Mouse (Mus musculus) midbrain, embryonic 14.5 days (tissue): ENCODE measurements around the gene Cd200. TPM values are rescaled to one million over a fixed set of nuclear protein-coding genes. Genes with fewer than 3 reads are reported as not detected.

Source experiments
- ATAC-seq: fragments of 200-750 bp; cut with Nextera tagmentation; 2 replicates; pipeline ENCODE4 v1.8.0; 2017; ENCODE audit warnings: moderate number of reproducible peaks, moderate library complexity; ENCODE audit not compliant: low FRiP score, low TSS enrichment
- DNase-seq: peaks from one replicate; pipeline ENCODE4 v3.0.0-alpha.2; 2015
- H3K27ac ChIP-seq: fragments of 300-500 bp; sonication (generic); replicated peaks from 2 replicates; pipeline ENCODE4 v1.5.1; 2014; ENCODE audit warnings: mild to moderate bottlenecking, low read depth, low read length, moderate library complexity
- H3K27me3 ChIP-seq: fragments of 300-500 bp; sonication (generic); 2 replicates; pipeline ENCODE4 v1.6.1; 2014; ENCODE audit warnings: low read length, control low read depth, mixed read lengths; ENCODE audit not compliant: control insufficient read depth, insufficient read depth
- H3K36me3 ChIP-seq: fragments of 300-500 bp; sonication (generic); 2 replicates; pipeline ENCODE4 v1.6.1; 2014; ENCODE audit warnings: low read length, control low read depth; ENCODE audit not compliant: control insufficient read depth, insufficient read depth
- H3K4me1 ChIP-seq: fragments of 300-500 bp; sonication (generic); 2 replicates; pipeline ENCODE4 v1.6.1; 2014; ENCODE audit warnings: mild to moderate bottlenecking, antibody characterized with exemption, low read length, control low read depth; ENCODE audit not compliant: control insufficient read depth, insufficient read depth
- H3K4me2 ChIP-seq: fragments of 300-500 bp; sonication (generic); 2 replicates; pipeline ENCODE4 v1.6.1; 2014; ENCODE audit warnings: mild to moderate bottlenecking, low read length, moderate library complexity
- H3K4me3 ChIP-seq: fragments of 300-500 bp; sonication (generic); replicated peaks from 2 replicates; pipeline ENCODE4 v1.5.1; 2014; ENCODE audit warnings: low read depth, low read length
- H3K9ac ChIP-seq: fragments of 300-500 bp; sonication (generic); replicated peaks from 2 replicates; pipeline ENCODE4 v1.6.1; 2014; ENCODE audit warnings: mild to moderate bottlenecking, low read length, moderate library complexity
- H3K9me3 ChIP-seq: fragments of 300-500 bp; sonication (generic); 2 replicates; pipeline ENCODE4 v1.6.1; 2016; ENCODE audit warnings: low read length, control low read depth, mixed read lengths; ENCODE audit not compliant: control insufficient read depth
- WGBS: fragments of 180-500 bp; shearing (Covaris S2); extraction: QIAGEN DNeasy Blood & Tissue Kit; methylation state at CpG from one replicate; pipeline ENCODE4 v1.1.7; 2014; 5-methylcytosine and 5-hydroxymethylcytosine counted together
- polyA plus RNA-seq: library from polyadenylated mRNA; unstranded; fragments of >200 nt; fragmentation: Nextera tagmentation; extraction: Ambion mirVana; gene quantifications from 2 replicates; pipeline ENCODE4 v1.2.1, GENCODE M21; 2014

Cd200 gene
- polyA plus RNA-seq, 1 experiment from 2014 or later, result 365 TPM

DNA sequence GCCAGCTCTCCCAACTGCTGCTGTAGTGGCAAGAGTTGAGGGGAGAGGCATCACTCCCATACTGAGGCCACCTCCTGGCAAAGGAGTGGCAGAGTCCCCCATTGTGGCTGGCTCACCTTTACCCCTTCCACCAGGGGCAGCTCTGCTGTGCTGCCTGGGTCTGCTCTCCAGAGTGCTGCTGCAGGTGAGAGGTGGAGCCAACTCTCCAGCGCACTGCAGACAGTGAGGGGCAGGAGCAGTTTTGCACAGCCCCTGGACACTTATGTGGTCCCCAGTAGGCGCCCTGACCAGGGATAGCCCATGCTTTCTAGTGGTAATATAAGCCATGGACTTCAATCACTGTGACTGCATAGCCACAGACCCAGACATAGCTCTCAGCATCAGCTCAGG, 74.5 kb downstream of the Cd200 start:
- peak; percentile 49 for ATAC-seq
- no peaks in the 10 kb centered on the region for H3K9me3 ChIP-seq
- H3K36me3 ChIP-seq, result no peaks in the 10 kb centered on the region
- WGBS, result 87% methylated on average over 2 of the region's 2 CpGs
- no peak overlapping the region for H3K9ac ChIP-seq
- DNase-seq, result no peak
- no peak overlapping the region for H3K27ac ChIP-seq
- H3K27me3 ChIP-seq, result no peaks in the 10 kb centered on the region
- H3K4me2 ChIP-seq, result no peak overlapping the region
- no peak overlapping the region for H3K4me3 ChIP-seq
- no peaks in the 10 kb centered on the region for H3K4me1 ChIP-seq

DNA sequence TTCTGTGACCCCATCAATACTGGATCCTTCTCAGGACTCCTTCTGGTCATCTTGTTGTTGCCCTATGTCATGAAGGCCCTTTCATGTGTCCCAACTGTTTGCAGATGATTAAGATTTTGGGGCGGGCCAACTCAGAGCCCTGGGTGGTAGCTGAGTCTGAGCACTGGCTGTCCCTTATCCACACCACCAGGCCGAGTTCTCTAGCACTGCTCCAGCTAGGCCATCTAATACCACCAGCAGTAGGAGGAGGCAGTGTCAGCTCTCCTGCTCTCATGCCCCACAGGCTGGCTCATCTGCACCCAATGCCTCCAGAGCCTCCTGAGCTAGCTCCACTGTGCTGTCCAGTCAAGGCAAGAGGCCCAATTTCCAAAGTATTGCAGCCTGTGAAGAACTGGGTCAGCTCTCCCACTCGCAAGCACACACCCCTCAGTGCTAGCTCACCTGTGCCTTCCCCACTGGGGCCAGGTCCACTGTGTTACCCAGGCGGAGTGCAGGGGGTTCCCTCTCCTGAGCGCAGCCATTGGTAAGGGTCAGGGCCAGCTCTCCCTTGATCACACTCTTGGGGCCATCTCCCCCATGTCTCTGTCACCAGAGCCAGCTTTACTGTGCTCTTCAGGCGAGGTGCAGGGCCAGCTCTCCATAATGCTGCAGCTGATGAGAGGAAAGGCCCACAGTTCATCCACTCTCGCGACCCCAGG, 75.0 kb downstream of the Cd200 start:
- H3K4me3 ChIP-seq, result no peak overlapping the region
- no peaks in the 10 kb centered on the region for H3K36me3 ChIP-seq
- WGBS, result 89% methylated on average over 8 of the region's 8 CpGs
- no peak overlapping the region for H3K27ac ChIP-seq
- no peaks in the 10 kb centered on the region for H3K4me1 ChIP-seq
- no peak overlapping the region for H3K9ac ChIP-seq
- no peak overlapping the region for H3K4me2 ChIP-seq
- ATAC-seq (0 out of 2 replicates have a peak, but pooled peaks have one; percentile 32), DNase-seq (no peak)
- no peaks in the 10 kb centered on the region for H3K9me3 ChIP-seq
- no peaks in the 10 kb centered on the region for H3K27me3 ChIP-seq

DNA sequence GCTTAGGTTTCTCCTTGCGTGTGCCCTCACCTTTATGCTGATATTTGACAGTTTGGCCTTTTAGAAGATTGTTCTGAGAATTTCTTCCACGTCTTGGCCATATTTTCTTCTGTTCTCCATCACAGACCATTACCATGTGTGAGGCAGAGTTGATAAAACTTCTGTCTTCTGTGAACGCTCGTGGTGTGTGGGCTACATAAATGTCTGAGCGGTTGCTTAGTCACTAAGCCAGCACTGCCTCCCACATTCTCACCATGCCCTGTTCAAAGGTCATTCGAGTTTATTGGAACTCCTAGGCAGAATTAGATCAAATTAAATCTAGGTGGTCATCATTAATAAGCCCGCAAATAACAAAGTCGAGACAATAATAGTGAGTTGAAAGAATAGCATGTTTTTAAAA, 76.3 kb downstream of the Cd200 start:
- no peak overlapping the region for H3K27ac ChIP-seq
- no peak overlapping the region for H3K4me2 ChIP-seq
- H3K4me1 ChIP-seq, result no peaks in the 10 kb centered on the region
- no peaks in the 10 kb centered on the region for H3K27me3 ChIP-seq
- WGBS, result 62% methylated on average over 8 of the region's 8 CpGs
- H3K36me3 ChIP-seq, result no peaks in the 10 kb centered on the region
- ATAC-seq (no peak), DNase-seq (no peak)
- H3K9me3 ChIP-seq, result no peaks in the 10 kb centered on the region
- H3K9ac ChIP-seq, result no peak overlapping the region
- no peak overlapping the region for H3K4me3 ChIP-seq

Other genes starting within 250 kb of the Cd200 start
- gene Btla, start 184.7 kb downstream of the Cd200 start, polyA plus RNA-seq, result 0.11 and 0.16 TPM in 2 replicates
- not detected in 2 replicates for gene Gm609, start 83.9 kb upstream of the Cd200 start, polyA plus RNA-seq
- not detected in 2 replicates for gene Gm17783, start 123.0 kb upstream of the Cd200 start, polyA plus RNA-seq
- gene Slc9c1, start 126.3 kb upstream of the Cd200 start, polyA plus RNA-seq, result not detected in 2 replicates
- gene Gcsam, start 201.3 kb upstream of the Cd200 start, polyA plus RNA-seq, result not detected in 2 replicates
- gene BC016579, start 245.0 kb upstream of the Cd200 start, polyA plus RNA-seq, result 0.09 TPM in 1 of 2 replicates, not detected in the other